Mouse (Mus musculus) left cerebral cortex, postnatal 25 days (tissue): ENCODE measurements at regions not wholly inside any gene's neighbourhood (a gene's known extent, or its start where the extent isn't known, plus 50 kb on each side); places are given as distances from the start of the nearest gene placed in this dataset.

Source experiments
- DNase-seq, 2 experiments: peaks; one replicate each; pipeline ENCODE4 v3.0.0; 2022; ENCODE audit warnings: low spot score in 2 of 2, mixed read lengths in 1 of 2
- intact Hi-C: fragments of 180-260 bp; cut with DNase I; formaldehyde crosslinking; loops from one replicate; pipeline ENCODE4 v1.15.1; 2025

DNA sequence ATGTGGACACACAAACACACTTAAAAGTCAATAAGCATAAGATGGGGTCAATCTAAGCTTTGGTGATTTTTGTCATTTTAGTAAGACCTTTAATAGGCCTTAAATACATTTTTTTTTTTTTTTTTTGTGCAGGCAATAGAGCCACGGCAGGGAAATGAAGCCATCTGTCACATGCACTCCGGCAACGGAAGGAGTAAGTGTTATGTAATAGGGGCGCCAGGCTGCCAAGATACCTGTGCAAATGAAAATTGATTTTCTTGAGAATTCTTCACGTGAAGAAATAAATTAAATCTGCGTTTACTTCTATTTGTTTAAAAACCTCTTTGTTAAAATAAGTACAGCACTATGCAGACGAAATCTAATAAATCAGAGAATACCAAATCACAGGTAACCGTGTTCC, 54.6 kb upstream of the Card11 start:
- DNase-seq, result no peak
- intact Hi-C loops, result no loop called here

DNA sequence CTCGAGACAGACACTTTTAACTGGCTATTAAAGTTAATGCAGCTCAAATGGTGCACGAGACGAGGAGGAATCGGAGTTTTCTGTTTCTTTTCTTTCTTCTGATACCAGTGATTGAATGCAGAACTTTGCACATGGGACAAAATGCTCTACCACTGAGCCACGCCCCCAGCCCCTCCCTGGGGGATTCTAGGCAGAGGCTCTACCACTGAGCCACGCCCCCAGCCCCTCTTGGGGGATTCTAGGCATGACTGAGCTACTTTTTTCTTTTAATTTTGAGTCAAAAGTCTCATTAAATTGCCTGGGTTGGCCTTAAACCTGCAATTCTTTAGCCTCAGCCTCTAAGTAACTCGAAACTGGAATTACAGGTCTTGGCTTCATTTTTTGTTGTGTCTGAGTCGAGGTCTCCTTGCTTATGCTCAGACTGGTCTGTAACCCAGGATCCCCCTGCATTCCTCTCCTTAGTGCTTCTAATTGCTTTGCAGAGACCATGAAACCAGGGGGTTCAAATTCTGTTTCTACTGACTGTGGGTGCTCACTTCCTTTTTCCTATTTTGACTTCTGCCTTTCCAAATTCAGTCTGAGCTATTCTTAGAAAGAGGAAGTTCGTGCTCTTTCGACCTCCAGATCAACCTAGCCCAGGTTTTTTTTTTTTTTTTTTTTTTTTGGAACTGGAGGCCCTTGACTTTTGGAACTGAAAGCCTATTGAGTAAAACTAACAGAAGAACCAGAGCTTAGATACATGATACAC, 55.4 kb upstream of the Card11 start:
- intact Hi-C loops, result no loop called here
- no peak for DNase-seq

DNA sequence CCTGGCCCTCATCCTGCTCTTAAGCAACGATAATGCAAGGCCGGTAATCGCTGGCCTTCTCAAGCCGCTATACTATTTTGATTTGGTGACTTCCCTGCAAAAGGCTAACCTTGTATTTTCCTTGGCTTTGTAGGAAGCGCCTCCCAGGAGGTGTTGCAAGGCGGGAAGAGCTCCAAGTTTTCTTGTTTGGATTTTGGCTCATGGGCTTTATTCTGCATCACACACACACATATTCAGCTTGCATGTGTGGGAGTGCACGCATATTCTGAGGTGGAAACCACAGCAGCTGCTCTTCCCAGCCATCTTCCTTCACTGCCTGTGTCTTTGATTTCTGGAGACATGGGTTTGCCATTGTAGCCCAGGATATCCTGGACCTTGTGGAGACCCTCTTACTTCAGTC, 57.8 kb upstream of the Card11 start:
- intact Hi-C loops, result loop anchor here (1.0 kb wide), 1 partner anchor 110 kb away; no protein-coding TSS in a partner anchor

DNA sequence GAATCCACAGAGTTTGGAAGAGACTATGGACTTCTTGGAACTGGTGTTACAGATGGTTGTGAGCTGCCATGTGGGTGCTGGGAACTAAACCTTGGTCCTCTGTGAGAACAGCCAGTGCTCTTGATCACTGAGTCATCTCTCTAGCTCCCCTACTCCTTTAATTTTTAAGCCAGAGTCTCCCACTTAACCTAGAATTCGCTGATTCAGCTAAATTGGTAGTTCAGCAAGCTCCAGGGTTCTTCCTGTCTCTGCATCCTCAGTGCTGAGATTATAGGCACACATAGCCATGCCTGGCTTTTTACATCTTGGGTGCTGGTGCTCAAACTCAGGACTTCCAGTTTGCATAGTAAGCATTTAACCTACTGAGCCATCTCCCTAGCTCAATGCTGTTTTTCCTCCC, 58.5 kb upstream of the Card11 start:
- intact Hi-C loops, result loop anchor here (1.0 kb wide), 1 partner anchor 111 kb away; no protein-coding TSS in a partner anchor

More for the DNA sequence above, 57.8 kb upstream of the Card11 start:
- DNase-seq, result peak; percentile 49 to 87

DNA sequence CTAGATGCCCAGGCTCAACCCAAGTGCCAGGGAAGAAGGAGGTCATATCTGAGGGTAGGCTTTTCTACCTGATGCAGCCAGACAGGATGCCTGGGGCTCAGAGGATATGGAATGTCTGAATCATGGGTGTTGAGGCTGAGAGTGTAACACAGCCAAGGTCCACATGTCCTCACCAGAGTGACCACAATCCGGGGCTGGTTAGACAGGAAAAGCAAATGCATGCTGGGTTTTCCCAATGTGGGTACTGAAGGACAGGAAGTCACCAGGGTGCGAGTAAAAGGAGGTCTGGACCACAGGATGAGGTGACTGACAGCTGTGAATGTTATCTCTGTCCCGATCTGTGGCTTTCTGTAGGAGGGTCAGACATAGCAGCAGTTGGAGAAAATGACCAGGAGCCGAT, 61.8 kb upstream of the Card11 start:
- DNase-seq, result no peak
- intact Hi-C loops, result no loop called here

More for the DNA sequence above, 58.5 kb upstream of the Card11 start:
- no peak for DNase-seq

DNA sequence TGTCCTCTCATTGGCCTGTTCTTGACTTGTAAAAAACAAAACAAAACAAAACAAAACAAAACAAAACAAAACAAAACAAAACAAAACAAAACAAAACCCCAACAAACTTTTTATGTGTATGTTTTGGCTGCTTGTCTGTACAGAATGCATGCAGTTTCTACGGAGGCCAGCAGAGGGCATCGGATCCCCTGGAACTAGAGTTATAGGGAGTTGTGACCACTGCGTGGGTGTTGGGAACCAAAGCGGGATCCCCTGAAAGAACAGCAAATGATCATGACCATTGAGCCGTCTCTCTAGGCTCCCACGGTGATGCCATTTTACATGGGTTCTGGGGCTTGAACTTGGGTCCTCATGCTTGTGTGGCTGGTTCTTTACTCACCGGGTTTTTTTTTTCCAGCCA, 67.2 kb upstream of the Card11 start:
- DNase-seq, result no peak
- intact Hi-C loops, result no loop called here

DNA sequence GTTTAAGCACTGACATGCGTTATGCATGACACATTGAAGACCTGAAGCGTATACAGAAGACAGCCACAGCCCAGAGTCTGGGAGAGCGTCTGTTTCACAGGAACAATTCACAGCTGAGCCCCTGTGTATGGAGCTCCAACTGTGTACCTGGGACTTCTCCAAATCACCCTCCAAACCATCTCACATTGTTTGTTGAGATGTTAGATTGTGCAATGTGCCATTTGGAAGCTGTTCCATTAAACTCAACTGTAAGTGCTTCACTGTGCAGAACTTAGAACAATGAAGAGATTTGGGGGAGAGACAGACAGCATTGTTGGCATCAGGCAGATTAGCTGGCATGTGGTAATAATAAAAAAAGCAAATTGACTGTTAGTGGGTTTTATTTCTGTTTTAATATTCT, 74.1 kb upstream of the Card11 start:
- intact Hi-C loops, result no loop called here
- DNase-seq, result no peak

DNA sequence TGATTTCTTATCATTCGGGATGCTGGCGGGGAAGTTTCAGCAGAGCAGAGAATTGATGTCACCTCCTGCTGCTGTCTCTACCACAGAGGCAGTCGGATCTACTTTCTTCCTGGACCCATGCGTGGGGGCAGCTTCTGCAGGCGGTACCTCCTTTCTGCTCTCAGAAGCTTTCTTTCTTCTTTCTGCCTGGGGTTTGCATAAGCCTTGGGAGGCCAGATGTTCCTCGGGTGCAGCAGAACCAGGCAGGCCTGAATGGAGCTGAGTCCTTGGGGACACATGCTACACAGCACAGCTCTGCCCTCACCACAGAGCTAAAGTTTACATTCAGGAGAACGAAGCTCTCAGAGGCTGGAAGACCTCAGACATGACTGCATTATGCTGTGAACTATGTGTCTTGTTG, 75.8 kb upstream of the Card11 start:
- intact Hi-C loops, result loop anchor here (5.0 kb wide), 2 partner anchors 114 to 209 kb away; no protein-coding TSS in a partner anchor

DNA sequence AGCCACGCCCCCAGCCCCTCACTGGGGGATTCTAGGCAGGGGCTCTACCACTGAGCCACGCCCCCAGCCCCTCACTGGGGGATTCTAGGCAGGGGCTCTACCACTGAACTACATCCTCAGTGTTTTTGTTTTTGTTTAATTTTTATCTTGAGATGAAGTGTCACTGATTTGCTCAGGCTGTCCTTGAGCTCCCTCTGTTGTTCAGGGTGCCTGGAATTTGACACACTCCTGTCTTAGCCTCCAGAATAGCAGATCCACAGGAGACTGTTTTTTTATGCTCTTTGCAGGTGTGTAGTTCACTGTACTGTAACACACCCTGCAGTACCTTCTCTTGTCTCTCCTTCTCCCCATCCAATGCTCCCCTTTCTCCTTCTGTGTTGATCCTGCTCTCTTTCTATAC, 76.6 kb upstream of the Card11 start:
- DNase-seq, result peak in 1 of 2 experiments; percentile 16
- intact Hi-C loops, result loop anchor here (1.0 to 5.0 kb wide), 3 partner anchors 115 to 230 kb away; no protein-coding TSS in a partner anchor

More for the DNA sequence above, 75.8 kb upstream of the Card11 start:
- peak in 1 of 2 experiments; percentile 36 for DNase-seq

DNA sequence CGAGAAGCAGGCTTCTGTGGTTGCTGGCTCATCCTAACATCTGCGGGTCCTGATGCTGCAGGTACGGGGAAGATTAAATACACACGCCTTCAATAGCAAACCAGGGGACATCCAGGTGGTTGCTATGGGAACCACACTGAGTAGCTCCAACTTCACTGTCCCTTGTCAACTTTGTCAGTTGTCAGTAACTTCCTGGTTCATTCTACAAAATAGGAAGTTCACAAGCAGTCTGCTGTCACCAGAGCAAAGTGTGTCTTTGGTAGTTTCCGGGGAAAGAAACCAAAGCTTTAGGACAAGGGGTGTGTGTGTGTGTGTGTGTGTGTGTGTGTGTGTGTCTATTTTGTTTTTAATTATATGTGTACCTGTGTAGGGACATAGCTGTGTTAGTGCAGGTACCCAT, 80.5 kb upstream of the Card11 start:
- intact Hi-C loops, result no loop called here
- no peak for DNase-seq

DNA sequence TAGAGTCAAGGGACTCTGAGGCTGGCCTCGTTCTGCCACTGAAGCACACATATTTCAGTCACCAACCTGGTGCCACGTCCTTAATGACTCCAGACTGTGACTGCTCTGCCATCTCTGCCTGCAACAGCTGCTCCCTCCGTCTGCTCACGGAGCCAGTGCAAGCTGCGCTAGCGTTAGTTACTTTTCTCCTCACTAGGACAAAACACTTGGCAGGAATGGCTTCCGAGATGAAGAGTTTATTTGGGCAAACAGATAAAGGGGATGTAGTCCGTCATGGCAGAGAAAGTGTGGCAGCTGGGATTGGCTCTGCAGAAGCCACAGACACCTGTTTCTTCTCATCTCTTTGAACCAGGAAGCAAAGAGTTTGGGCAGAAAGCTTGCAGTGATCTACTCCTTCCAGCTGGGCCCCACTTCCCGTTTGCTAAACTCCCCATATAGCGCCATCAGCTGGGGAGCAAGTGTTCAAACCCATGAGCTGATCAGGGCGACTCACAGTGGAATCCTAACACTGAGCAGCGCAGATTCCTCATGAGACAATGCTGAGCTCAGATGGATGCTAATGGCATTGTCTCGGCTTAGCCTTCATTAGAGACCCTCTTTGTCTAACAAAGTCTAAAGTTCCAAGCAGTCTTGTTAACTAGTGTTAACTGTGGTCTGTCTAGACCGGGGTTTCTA, 83.8 kb upstream of the Card11 start:
- intact Hi-C loops, result no loop called here
- DNase-seq, result no peak

DNA sequence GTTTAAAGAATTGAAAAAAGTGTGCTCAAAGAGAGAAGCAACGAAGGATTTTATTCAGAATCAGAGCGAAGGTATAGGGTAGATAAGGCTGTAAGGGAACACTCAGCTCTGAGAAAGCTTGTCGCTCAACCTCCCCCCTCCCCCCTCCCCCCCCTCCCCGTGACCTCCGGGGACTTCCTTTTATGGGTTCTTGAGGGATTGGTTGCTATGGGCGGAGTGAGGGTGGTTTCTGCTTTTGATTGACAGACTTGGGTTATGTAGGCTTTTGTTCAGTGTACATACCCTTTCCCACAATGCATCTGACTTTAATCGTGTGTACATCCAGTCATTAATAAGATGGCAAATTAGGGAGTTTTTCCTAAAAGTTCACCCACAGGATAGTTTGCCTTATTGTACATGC, 84.4 kb upstream of the Card11 start:
- intact Hi-C loops, result no loop called here

DNA sequence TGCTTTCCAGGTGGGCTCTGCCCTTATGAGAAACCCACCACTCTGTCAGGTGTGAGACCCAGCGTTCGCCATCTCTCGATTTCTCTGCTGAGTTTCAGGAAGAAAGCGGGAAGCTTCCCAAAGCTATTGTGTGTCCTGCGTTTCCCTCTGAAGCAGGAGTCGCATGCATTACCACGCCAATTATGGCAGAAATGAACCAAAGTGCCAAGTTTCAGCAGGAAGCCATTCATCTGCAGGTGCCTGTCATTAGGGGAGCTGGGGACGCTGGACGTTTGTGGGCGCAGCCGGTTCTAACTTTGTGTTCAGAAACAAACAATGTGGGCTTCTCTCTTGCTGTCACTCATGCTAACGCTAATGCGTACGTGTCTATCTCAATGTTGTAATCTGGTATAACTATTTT, 91.3 kb upstream of the Card11 start:
- no peak for DNase-seq
- intact Hi-C loops, result loop anchor here (5.0 kb wide), 1 partner anchor 1231 kb away; no protein-coding TSS in a partner anchor

More for the DNA sequence above, 84.4 kb upstream of the Card11 start:
- no peak for DNase-seq

DNA sequence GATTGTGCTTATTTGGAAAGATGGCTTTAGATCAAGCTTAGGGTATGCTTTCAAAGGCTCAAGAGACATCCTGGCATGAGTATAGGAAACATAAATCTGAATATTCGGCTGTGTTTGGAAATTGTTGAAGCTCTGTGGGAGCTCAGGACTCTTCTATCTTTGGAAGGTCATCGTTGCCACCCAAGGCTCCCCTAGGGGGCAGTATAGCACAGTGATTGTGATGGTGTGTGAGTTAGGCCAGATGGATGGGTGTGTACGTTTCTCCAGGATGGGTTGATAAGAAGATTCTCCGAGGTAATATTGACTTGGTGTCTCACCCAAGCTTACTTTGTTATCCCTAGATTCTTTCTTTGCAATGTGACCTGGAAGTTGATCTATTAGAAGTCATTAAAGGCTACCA, 93.3 kb upstream of the Card11 start:
- intact Hi-C loops, result loop anchor here (5.0 kb wide), 1 partner anchor 1229 kb away; no protein-coding TSS in a partner anchor
- peak; percentile 60 to 74 for DNase-seq

DNA sequence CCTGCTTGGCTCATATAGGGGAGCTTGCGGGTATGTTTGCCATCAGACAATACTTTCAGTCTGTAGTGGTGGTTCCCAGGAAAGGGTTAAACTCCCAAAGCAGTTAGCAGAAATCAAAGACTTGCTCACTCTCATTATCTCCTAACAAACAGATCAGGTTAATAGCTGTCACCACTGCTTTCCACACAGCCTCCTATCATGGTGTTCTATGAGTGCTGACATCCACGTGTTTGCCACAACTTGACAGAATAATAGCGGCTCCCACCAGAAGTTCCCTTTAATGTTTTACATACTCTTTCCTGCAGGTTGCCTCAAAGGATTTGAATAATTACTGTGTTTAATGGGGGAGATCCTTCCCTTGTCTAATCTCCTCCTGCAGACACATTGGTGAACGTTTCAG, 97.5 kb upstream of the Card11 start:
- intact Hi-C loops, result no loop called here
- DNase-seq, result no peak

DNA sequence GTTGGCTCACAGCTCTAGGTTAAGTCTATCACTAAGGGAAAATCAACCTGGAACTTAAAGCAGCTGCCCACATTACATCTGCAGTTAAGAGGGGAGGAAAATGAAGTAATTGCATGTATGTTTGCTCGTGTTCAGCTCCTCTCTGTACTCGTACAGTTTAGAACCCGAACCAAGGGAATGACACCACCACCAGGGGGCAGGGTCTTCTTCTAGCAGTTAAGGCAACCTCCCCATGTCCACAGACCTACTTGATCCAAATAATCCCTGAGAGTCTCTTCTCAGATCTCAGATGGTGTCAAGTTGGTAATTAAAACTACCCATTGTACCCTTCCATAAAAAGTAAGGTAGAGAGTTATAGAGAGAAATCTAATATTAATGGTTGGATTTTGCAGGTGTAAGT, 111.3 kb upstream of the Card11 start:
- no peak for DNase-seq
- intact Hi-C loops, result no loop called here

DNA sequence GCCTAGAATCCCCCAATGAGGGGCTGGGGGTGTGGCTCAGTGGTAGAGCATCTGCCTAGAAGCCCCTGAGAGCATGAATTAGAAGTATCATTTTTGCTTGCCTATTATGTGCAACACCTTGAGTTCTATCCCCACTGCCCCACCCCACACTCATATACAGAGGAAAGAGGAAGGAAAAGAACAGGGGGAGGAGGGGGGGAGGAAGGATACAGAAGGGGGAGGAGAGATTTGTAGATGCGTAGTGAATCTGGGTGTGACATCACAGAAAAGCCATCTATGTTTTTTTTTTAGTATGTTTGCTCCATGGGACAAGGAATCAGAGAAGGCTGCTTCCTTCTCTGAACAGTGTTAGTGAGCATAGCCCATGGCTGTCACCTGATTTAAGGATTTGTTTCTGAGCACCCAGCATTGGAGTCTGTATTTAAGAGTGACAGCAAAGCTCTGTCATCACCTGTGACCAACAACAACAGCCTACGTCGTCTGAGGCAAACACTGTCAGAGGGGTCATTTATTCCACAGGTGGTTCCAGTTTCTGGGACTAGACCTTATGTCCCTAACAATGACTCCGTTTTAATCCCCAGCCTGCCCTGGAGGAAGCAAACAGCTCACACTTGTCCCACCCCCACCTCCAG, 115.0 kb upstream of the Card11 start:
- DNase-seq, result peak in 1 of 2 experiments; percentile 5
- intact Hi-C loops, result loop anchor here (5.0 kb wide), 1 partner anchor 1197 kb away; no protein-coding TSS in a partner anchor

DNA sequence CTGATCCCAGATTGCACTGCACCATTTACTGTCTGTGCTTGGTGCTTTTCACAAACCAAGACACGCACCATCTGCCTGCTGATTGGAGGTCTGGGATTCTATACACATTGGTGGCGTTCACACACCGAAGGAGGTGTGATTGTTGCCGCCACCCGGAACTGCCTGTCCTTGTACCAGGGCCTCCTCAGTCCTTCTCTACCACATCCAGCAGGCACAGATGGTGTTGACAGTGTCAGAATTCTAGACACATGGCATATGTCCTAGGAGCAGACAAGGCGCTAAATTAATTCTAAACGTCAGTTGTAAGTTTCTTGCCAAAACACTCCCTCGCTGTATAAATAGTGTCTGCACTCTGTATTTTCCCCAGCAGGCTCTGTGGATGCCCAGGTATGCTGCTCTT, 115.6 kb upstream of the Card11 start:
- intact Hi-C loops, result loop anchor here (1.0 to 5.0 kb wide), 2 partner anchors 91 to 1196 kb away; no protein-coding TSS in a partner anchor
- peak; percentile 79 to 96 for DNase-seq

DNA sequence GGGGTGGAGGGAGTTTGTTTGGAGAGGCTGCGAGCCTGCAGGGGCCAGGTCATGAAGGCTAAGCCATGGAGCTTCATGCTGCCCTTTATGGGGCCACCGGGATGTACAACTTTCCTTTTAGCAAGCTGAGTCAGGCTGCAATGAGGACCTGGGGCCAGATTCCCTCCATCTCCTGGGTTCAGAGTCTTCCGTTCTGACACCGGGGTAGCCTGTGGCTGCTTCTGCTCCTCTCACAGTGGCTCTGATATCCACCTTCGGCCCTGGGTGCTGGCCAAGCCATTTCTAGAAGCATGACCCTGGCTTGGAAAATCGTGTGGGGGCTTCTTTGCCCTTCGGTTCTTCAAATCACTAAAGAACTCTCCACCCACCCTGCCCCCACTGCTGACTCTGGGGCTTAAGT, 115.4 kb upstream of the Sdk1 start:
- intact Hi-C loops, result no loop called here
- DNase-seq, result no peak

DNA sequence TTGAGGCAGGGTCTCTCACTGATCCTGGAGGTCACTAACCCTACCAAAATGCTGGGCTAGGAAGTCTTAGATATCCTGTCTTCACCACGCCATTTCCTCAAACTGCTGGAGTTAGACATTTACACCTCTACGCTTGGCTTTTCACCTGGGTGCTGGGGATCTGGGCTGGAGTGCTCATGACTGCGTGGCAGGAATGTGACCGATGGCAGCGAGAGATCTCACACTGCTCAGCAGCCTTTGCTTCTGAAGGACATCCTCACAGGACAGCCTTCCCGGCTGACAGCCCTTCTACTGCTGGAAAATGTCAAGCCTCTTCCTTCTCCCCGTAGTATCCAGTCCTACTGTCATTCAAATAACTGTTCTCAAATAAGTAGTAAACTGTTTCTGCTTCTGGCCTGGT, 114.8 kb upstream of the Sdk1 start:
- intact Hi-C loops, result no loop called here
- no peak for DNase-seq
